Mouse (Mus musculus) kidney, adult 2 months (tissue): ENCODE measurements at regions not wholly inside any gene's neighbourhood (a gene's known extent, or its start where the extent isn't known, plus 50 kb on each side); places are given as distances from the start of the nearest gene placed in this dataset.

Source experiments
- DNase-seq: peaks from one replicate; pipeline ENCODE4 v3.0.0; 2021
- H3K27ac ChIP-seq: fragments of 200-500 bp; 2 replicates; pipeline ENCODE4 v1.5.1; 2012; ENCODE audit warnings: low read depth, low read length, control low read depth, inconsistent platforms; ENCODE audit not compliant: insufficient read depth
- H3K27me3 ChIP-seq: fragments of 200-500 bp; replicated peaks from 2 replicates; pipeline ENCODE4 v1.6.1; 2012; ENCODE audit warnings: mild to moderate bottlenecking, moderate library complexity, low read length, inconsistent platforms; ENCODE audit not compliant: control insufficient read depth, insufficient read depth
- H3K36me3 ChIP-seq: fragments of 200-500 bp; 2 replicates; pipeline ENCODE4 v1.6.1; 2012; ENCODE audit warnings: mild to moderate bottlenecking, moderate library complexity, low read length, inconsistent platforms; ENCODE audit not compliant: control insufficient read depth, insufficient read depth
- H3K4me1 ChIP-seq: fragments of 200-500 bp; 2 replicates; pipeline ENCODE4 v1.6.1; 2011; ENCODE audit warnings: low read length; ENCODE audit not compliant: control insufficient read depth, insufficient read depth
- H3K4me3 ChIP-seq: fragments of 200-500 bp; 2 replicates; pipeline ENCODE4 v1.5.1; 2011; ENCODE audit warnings: mild to moderate bottlenecking, low read depth, low read length, control low read depth; ENCODE audit not compliant: insufficient read depth
- CTCF ChIP-seq: fragments of 200-500 bp; conservative IDR thresholded peaks from 2 replicates; pipeline ENCODE4 v1.5.1; 2011; ENCODE audit warnings: low read depth, mild to moderate bottlenecking, control low read depth, low read length, moderate library complexity, mixed read lengths; ENCODE audit not compliant: insufficient read depth, insufficient read length
- POLR2A ChIP-seq: fragments of 200-500 bp; IDR thresholded peaks from one replicate; pipeline ENCODE4 v1.6.1; 2011; ENCODE audit warnings: low read depth, low read length, control low read depth
- WGBS: fragments of 180-500 bp; shearing (Covaris S2); methylation state at CpG from one replicate; pipeline ENCODE4 v1.1.7; 2018; 5-methylcytosine and 5-hydroxymethylcytosine counted together

DNA sequence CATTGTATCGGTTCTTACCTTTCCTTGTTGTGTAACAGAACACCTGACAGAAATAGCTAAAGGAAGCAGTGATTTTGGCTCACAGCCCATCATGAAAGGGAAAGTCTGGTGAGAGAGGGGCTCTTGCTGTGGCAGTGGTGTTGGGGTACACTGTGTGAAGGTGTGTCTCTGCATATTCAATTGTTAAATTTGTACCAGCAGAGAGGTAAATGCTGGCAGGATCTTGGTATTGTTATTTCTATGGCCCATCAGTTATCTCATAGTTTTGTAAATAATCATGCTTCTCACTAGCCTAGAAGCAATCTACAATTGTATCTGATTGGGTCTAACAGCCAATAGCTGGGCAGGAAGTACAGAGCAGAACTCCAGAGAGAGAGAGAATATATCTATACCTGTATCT is 95.7 kb downstream of the Mfap3l start:
- Histone ChIP-seq H3K27ac (no peak overlapping the region), H3K4me1 (no peaks in the 10 kb centered on the region), H3K27me3 (no peaks in the 10 kb centered on the region), H3K4me3 (no peak overlapping the region), H3K36me3 (no peaks in the 10 kb centered on the region)
- no peak for TF ChIP-seq CTCF
- no peak for TF ChIP-seq POLR2A
- 94% methylated on average over 1 of the region's 1 CpGs for WGBS
- DNase-seq, result no peak

DNA sequence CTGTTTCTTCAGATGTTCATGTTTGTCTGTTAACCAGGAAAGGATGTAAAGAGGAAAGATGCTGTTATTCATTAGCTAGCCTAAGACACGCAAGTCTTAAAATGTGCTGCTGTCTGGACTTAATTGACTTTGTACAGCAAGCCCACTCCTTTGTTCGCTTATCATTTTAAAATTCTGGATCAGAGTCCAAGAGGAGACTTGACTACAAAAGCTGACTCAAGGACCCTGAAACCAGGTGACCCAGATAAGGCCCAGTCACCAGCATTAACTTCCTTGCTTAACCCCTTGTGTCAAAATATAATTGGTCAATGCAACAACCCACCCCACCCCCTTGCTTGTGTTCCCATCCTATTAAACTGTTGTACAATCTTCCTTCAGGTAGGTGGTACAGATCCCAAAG is 99.9 kb downstream of the Mfap3l start:
- no peaks in the 10 kb centered on the region for H3K36me3 ChIP-seq
- WGBS, result 55% methylated on average over 2 of the region's 2 CpGs
- TF ChIP-seq CTCF, result no peak
- TF ChIP-seq POLR2A, result no peak
- H3K27ac ChIP-seq, result no peak overlapping the region
- H3K4me1 ChIP-seq, result no peaks in the 10 kb centered on the region
- no peak overlapping the region for H3K4me3 ChIP-seq
- H3K27me3 ChIP-seq, result no peaks in the 10 kb centered on the region
- DNase-seq, result no peak

DNA sequence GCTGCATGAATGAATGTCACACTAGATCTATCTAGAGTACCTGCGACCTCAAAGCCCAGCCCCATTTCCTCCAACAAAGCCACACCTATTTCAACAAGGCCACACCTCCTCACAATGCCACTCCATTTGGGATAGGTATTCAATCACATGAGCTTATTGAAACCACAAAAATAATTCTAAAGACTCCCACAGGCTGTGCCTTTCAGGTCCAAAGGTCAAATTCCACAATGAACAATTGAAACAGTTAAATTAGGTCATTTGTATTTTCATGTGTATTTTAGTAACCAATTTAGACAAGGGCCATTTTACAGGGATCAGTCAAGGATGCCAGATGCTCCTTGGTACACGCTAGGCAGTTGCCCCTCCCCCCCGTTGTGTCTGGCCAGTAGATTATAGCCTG is 103.3 kb downstream of the Mfap3l start:
- 56% methylated on average over 3 of the region's 3 CpGs for WGBS
- TF ChIP-seq POLR2A (no peak), CTCF (no peak)

DNA sequence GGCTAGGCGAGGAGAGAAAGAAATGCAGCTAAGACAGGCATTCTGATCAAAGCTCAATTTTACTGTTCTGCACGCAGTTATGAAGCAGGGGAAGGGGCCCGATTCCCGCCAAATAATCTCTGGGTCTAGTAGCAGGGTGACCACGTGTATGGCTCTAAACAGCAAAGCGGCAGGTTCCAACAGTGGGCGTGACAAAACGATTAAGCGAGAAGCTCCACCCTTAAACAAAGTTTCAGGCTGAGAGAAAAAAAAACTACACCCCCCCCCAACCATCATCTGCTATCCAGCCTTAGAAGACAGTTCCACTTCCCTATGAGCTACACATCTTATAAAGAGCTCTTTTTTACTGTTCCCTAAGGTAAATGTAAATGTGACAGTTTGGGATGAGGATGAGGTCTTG is 103.8 kb downstream of the Mfap3l start:
- TF ChIP-seq POLR2A (no peak), CTCF (no peak)
- Histone ChIP-seq H3K27me3 (no peaks in the 10 kb centered on the region), H3K4me3 (no peak overlapping the region), H3K27ac (no peak overlapping the region), H3K36me3 (no peaks in the 10 kb centered on the region), H3K4me1 (no peaks in the 10 kb centered on the region)
- DNase-seq, result no peak
- WGBS, result 92% methylated on average over 9 of the region's 9 CpGs

More for the DNA sequence above, 103.3 kb downstream of the Mfap3l start:
- no peaks in the 10 kb centered on the region for H3K4me1 ChIP-seq
- no peaks in the 10 kb centered on the region for H3K27me3 ChIP-seq
- H3K4me3 ChIP-seq, result no peak overlapping the region
- no peak overlapping the region for H3K27ac ChIP-seq
- peak; percentile 53 for DNase-seq
- H3K36me3 ChIP-seq, result no peaks in the 10 kb centered on the region

DNA sequence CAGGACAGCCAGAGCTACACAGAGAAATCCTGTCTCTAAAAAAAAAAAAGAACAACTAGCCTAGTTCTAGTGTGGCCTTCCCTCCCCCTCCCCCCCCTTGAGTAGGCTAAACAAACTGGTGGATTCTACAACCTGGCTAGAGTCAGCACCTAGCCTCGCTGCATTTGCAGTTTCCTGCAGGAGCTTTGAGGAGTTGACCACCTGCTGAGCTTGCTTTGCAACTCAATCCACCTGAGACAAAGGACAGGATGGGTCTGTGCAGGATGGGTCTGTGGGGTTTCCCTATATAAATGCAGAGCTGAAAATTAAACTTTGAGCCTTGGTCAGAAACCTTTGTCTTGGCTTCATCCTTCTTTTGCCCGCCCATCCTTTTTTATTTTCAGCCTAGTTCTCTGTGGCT is 104.3 kb downstream of the Mfap3l start:
- Histone ChIP-seq H3K4me3 (no peak overlapping the region), H3K4me1 (no peaks in the 10 kb centered on the region), H3K36me3 (no peaks in the 10 kb centered on the region), H3K27me3 (no peaks in the 10 kb centered on the region), H3K27ac (no peak overlapping the region)
- no peak for TF ChIP-seq POLR2A
- no peak for TF ChIP-seq CTCF
- 81% methylated on average over 2 of the region's 2 CpGs for WGBS
- no peak for DNase-seq

DNA sequence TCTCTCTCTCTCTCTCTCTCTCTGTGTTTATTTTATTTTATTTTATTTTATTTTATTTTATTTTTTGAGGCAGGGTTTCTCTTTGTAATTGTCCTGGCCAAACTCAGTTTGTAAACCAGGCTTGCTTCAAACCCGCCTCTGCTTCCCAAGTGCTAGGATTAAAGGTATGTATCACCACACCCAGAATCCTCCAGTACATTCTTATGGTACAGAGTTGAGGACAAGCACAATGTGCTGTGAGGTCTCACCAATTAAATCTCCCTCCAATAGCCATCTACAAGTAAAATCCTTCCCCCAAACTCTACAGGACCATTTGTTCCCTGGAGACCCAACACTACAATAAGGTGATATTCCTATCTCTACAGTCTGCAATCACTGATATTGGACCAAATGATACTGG is 105.0 kb downstream of the Mfap3l start:
- Histone ChIP-seq H3K36me3 (no peaks in the 10 kb centered on the region), H3K4me1 (no peaks in the 10 kb centered on the region), H3K4me3 (no peak overlapping the region), H3K27me3 (no peaks in the 10 kb centered on the region), H3K27ac (no peak overlapping the region)
- TF ChIP-seq POLR2A (no peak), CTCF (no peak)
- DNase-seq, result no peak
- 100% methylated on average over 1 of the region's 1 CpGs for WGBS

DNA sequence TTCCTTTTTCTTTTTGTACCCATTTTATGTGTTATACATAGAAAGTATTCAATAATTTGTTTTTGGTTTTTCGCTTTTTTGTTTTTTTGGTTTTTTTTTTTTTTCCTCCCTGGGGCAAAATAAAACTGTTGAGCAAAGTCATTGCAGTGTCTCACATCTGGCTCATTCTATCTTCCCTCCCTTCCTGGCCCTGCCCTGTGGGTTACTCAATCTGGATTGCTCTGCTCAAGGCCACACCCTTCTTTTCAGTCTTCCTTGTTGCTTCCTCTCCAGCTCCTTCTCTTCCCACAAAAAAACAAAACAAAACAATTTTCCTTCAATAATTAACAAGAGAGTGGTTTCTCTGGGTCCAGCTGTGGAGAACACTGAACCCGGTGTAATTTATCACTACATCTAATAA is 113.2 kb downstream of the Mfap3l start:
- no peak for TF ChIP-seq CTCF
- no peak for TF ChIP-seq POLR2A
- Histone ChIP-seq H3K4me1 (no peaks in the 10 kb centered on the region), H3K27me3 (no peaks in the 10 kb centered on the region), H3K36me3 (no peaks in the 10 kb centered on the region), H3K4me3 (no peak overlapping the region), H3K27ac (no peak overlapping the region)
- 65% methylated on average over 2 of the region's 2 CpGs for WGBS
- DNase-seq, result peak; percentile 28

DNA sequence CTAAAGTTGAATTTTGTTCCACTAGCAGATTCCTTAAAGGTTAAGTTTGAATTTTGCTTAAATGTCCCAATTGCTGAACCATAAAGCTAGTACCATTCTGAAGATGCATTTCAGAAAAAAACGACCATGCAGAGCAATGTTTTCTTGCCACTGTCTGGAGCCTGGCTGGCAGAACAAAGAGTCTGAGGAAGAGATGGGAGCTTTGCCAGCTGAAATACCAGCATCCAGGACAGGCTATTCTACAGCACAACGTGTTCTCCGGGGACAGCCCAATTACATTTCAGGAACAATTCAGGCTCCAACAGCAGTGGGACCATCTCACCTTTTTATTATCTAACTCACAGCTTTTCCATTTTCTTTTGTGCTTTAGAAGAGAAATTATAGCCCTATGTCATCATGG is 113.9 kb downstream of the Mfap3l start:
- TF ChIP-seq POLR2A (no peak), CTCF (no peak)
- peak; percentile 51 for DNase-seq
- H3K27ac ChIP-seq, result no peak overlapping the region
- no peaks in the 10 kb centered on the region for H3K27me3 ChIP-seq
- no peak overlapping the region for H3K4me3 ChIP-seq
- WGBS, result 35% methylated on average over 3 of the region's 3 CpGs
- H3K4me1 ChIP-seq, result no peaks in the 10 kb centered on the region
- H3K36me3 ChIP-seq, result no peaks in the 10 kb centered on the region
